Mouse (Mus musculus): ENCODE measurements at regions not wholly inside any gene's neighbourhood (a gene's known extent, or its start where the extent isn't known, plus 50 kb on each side); places are given as distances from the start of the nearest gene placed in this dataset.

- TF ChIP-seq CTCF (IDR thresholded peaks at IDR 0.05; ENCODE audit: borderline replicate concordance, extremely low read depth, insufficient read depth, insufficient read length): no peak
- TF ChIP-seq POLR2A (IDR thresholded peaks at IDR 0.05; ENCODE audit: borderline replicate concordance, extremely low read depth, insufficient read depth, insufficient read length, poor library complexity, severe bottlenecking): no peak
Observed at GRCm38 (mm10) chr19:52534758-52535157, 270.7 kb downstream of the Ins1 start.
